Mouse (Mus musculus): ENCODE results near the gene Clec4d. TPM values are rescaled to one million over a fixed set of nuclear protein-coding genes. Genes with fewer than 3 reads are reported as not detected.

The Clec4d gene
- polyA plus RNA-seq, 1 experiment: 0.53 TPM

DNA sequence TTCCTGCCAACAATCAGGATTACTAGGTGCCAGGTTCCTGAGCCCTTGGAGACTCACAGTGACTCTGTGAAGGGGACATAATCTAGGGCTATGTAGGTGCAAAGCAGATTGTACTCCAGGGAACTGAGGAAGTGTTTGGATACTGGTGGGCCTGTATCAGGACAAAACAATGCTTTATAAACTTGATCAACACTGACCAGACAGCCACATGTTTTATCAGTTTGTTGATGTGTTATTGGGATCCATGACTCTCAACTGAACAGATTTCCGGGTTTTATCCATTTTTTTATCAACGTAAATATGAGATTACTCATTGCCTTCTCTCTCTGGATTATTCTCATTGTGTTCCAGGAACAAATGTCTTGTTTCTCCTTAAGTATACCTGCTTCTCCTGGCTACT is 46.1 kb downstream of the Clec4d start, which contains the start of gene Vmn2r19:
Gene Vmn2r19 (plus strand): TSS at position 301 of the 400 bp plus-strand sequence.
- no peak for DNase-seq (ENCODE audit: low read depth)

Other genes with a start within 250 kb of the Clec4d start
- 2.0 and 5.9 TPM in 2 replicates for gene Clec4b1, start 212.1 kb upstream of the Clec4d start, polyA plus RNA-seq (2012; rRNA removed)
- 6.1 and 7.1 TPM in 2 replicates for gene Clec4a2, start 155.7 kb upstream of the Clec4d start, polyA plus RNA-seq (2012; rRNA removed)
- not detected in 2 replicates for gene Clec4b2, start 89.2 kb upstream of the Clec4d start, polyA plus RNA-seq (2012; rRNA removed)
- gene Clec4n, start 32.3 kb upstream of the Clec4d start, polyA plus RNA-seq (2012; rRNA removed): 1.5 and 1.6 TPM in 2 replicates
- 0.10 and 0.28 TPM in 2 replicates for gene Clec4e, start 27.8 kb downstream of the Clec4d start, polyA plus RNA-seq (2012; rRNA removed)
- not detected in 2 replicates for gene Vmn2r19, start 46.2 kb downstream of the Clec4d start, polyA plus RNA-seq (2012; rRNA removed)
- gene Vmn2r20, start 156.0 kb downstream of the Clec4d start, polyA plus RNA-seq (2012; rRNA removed): not detected in 2 replicates